Mouse (Mus musculus) liver, embryonic 12.5 days (tissue): ENCODE data around the gene Bcs1l. TPM values are rescaled to one million over a fixed set of nuclear protein-coding genes. Genes with fewer than 3 reads are reported as not detected.

Source experiments
- ATAC-seq: fragments of 200-750 bp; cut with Nextera tagmentation; 2 replicates; pipeline ENCODE4 v1.8.0; 2017; ENCODE audit warnings: moderate number of reproducible peaks, mild to moderate bottlenecking, moderate library complexity
- H3K27ac ChIP-seq: fragments of 300-500 bp; sonication (generic); 2 replicates; pipeline ENCODE4 v1.5.1; 2016; ENCODE audit warnings: mild to moderate bottlenecking
- H3K27me3 ChIP-seq: fragments of 300-500 bp; sonication (generic); replicated peaks from 2 replicates; pipeline ENCODE4 v1.6.1; 2016; ENCODE audit warnings: mild to moderate bottlenecking, moderate library complexity
- H3K36me3 ChIP-seq: fragments of 300-500 bp; sonication (generic); 2 replicates; pipeline ENCODE4 v1.6.1; 2016; ENCODE audit warnings: mild to moderate bottlenecking, moderate library complexity
- H3K4me1 ChIP-seq: fragments of 300-500 bp; sonication (generic); 2 replicates; pipeline ENCODE4 v1.6.1; 2016
- H3K4me2 ChIP-seq: fragments of 300-500 bp; sonication (generic); 2 replicates; pipeline ENCODE4 v1.6.1; 2016; ENCODE audit warnings: mild to moderate bottlenecking, moderate library complexity
- H3K4me3 ChIP-seq: fragments of 300-500 bp; sonication (generic); 2 replicates; pipeline ENCODE4 v1.5.1; 2016; ENCODE audit warnings: mild to moderate bottlenecking, moderate library complexity
- H3K9ac ChIP-seq: fragments of 300-500 bp; sonication (generic); 2 replicates; pipeline ENCODE4 v1.6.1; 2016; ENCODE audit warnings: mild to moderate bottlenecking, moderate library complexity
- H3K9me3 ChIP-seq: fragments of 300-500 bp; sonication (generic); replicated peaks from 2 replicates; pipeline ENCODE4 v1.6.1; 2016; ENCODE audit warnings: mild to moderate bottlenecking, moderate library complexity
- WGBS: fragments of 180-500 bp; shearing (Covaris S2); methylation state at CpG from one replicate; pipeline ENCODE4 v1.1.7; 2016; ENCODE audit not compliant: insufficient replicate concordance; 5-methylcytosine and 5-hydroxymethylcytosine counted together
- polyA plus RNA-seq: library from polyadenylated mRNA; unstranded; fragments of >200 nt; fragmentation: Nextera tagmentation; extraction: Ambion mirVana; gene quantifications from 2 replicates; pipeline ENCODE4 v1.2.1, GENCODE M21; 2016

The Bcs1l gene
- 16.2 and 16.3 TPM in 2 replicates for polyA plus RNA-seq

GRCm38 (mm10) chr1:74587773-74588445 is at the start of gene Bcs1l, which contains the start of gene Zfp142:
Gene Bcs1l, plus strand, starts transcription at chr1:74588289.
Gene Zfp142, minus strand, starts transcription at chr1:74588246.
- Histone ChIP-seq H3K9me3 (no peaks in the 10 kb centered on the region), H3K4me3 (peak within 1 kb of the TSS; percentile 79), H3K36me3 (peaks cover 50% of the 10 kb centered on the region), H3K4me1 (peaks cover 41% of the 10 kb centered on the region), H3K4me2 (peak within 1 kb of the TSS; percentile 98), H3K27ac (peak within 1 kb of the TSS; percentile 87), H3K27me3 (no peaks in the 10 kb centered on the region), H3K9ac (peak within 1 kb of the TSS; percentile 80)
- ATAC-seq = peak; percentile 95
- under 1% methylated on average over 48 of the region's 48 CpGs for WGBS

DNA sequence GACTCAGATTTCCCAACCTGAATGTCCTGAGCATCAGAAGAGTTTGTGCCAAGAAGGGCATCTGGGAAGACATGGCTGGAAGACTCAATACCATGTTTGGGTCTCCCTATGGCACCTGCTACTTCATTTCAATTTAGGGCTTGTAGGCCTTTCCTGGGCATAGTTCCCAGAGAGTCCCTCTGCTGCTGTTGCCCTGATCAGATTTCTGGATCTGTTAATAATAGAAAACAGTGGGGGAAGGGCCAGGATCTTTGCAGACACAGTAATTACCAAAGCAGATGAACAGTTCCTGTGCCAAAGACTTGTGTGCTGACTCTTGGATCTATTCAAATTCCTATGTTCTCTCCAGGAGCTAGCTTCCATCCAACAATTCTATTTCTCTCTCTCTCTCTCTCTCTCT is 49.4 kb upstream of the Bcs1l start:
- Histone ChIP-seq H3K4me3 (no peak overlapping the region), H3K4me1 (no peaks in the 10 kb centered on the region), H3K27ac (no peak overlapping the region), H3K9ac (no peak overlapping the region), H3K36me3 (no peaks in the 10 kb centered on the region), H3K4me2 (no peak overlapping the region), H3K9me3 (no peaks in the 10 kb centered on the region), H3K27me3 (peaks cover 22% of the 10 kb centered on the region)
- no peak for ATAC-seq

DNA sequence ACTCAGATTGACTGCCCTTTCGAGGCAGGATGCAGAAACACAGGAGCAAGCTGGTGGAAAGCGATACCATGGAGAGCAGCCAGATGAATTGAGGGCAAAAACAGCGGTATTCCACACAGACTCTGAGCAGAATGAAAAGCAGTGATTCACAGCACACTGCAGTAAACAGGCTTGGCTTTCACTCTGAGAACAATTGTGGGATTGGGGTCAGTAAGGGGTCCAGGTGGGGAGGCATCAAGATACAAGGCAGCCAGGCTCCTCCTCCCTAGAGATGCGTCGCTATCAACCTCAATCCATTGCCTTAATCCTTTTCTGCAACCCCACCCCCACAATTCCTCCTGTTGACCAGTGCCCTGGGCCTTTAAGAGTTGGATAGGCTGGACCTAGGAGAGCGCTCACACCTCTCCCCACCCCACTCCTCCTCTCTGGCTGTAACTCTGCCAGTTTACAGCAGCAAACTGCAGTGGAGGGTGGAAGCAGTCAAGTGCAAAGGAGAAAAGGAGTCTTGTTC is 45.6 kb upstream of the Bcs1l start, which contains the start of gene Plcd4:
Gene Plcd4, plus strand, starts transcription at position 438 of the 511 bp plus-strand sequence.
- Histone ChIP-seq H3K27me3 (peaks cover 34% of the 10 kb centered on the region), H3K9me3 (no peaks in the 10 kb centered on the region), H3K27ac (no peak within 1 kb of the TSS), H3K4me1 (no peaks in the 10 kb centered on the region), H3K36me3 (no peaks in the 10 kb centered on the region), H3K4me2 (no peak within 1 kb of the TSS), H3K4me3 (no peak within 1 kb of the TSS), H3K9ac (no peak within 1 kb of the TSS)
- no peak for ATAC-seq
- WGBS = 14% methylated on average over 6 of the region's 6 CpGs

DNA sequence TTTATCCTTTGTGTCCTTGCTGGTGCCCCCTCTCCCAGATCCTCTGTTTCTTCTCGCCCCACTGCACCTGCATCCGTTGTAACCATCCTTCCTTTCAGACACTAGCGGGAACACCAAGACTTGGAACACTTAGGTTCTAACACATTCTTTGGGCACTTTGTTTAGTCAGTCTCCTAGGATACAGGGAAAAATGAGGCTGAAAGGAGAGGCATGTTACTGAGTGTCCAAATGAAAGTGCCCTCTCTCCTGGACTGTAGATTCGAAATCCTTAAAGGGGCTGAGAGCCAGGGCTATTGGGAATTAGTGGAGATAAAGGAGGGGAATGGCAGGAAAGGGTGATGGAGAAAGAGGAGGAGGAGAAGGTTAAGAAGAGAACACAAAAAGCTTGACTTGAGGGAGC is 43.9 kb upstream of the Bcs1l start, which contains the start of gene Usp37:
Gene Usp37, minus strand, starts transcription at position 101 of the 400 bp plus-strand sequence.
- no peak within 1 kb of the TSS for H3K27ac ChIP-seq
- no peaks in the 10 kb centered on the region for H3K36me3 ChIP-seq
- no peaks in the 10 kb centered on the region for H3K4me1 ChIP-seq
- peaks cover 37% of the 10 kb centered on the region for H3K27me3 ChIP-seq
- H3K4me3 ChIP-seq = no peak within 1 kb of the TSS
- WGBS = 71% methylated on average over 4 of the region's 4 CpGs
- no peak within 1 kb of the TSS for H3K9ac ChIP-seq
- ATAC-seq = no peak
- no peak within 1 kb of the TSS for H3K4me2 ChIP-seq
- H3K9me3 ChIP-seq = no peaks in the 10 kb centered on the region

DNA sequence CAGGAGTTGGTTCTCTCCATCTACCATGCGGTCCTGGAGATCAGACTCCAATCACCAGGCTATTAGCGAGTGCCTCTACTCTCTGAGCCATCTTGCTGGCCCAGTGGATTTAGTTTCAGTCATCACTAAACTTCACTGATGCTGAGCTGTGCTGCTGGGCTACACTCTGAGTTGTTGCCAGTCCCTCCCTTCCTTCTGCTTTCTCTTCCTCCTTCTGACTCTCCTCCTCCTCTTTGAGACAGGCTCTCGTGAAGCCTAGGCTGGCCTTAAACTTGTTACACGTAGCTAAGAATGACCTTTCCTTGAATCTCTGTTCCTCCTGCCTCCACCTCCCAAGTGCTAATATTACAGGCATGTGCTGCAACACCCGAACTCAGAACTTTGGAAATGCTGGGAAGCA is 29.0 kb upstream of the Bcs1l start:
- no peaks in the 10 kb centered on the region for H3K27me3 ChIP-seq
- 67% methylated on average over 5 of the region's 5 CpGs for WGBS

DNA sequence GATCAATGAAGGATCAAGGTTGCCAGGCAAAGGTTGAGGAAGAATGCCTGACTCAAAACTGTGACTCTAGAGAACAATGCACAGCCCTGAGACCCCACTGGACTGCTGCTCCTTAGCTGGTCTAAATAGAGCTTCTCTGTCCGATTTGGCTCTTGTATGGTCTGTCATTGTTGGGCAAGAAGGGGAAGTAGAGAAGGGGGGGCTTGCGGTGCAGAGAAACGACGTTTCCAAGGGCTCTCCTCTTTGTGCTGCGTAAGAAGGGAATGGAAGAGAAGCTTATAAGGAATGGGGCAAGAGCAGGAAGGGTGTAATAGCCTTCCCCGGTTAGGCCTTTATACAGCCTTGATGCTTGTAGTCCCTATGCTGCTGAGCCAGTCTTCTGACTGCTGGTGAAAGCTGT is 22.3 kb upstream of the Bcs1l start:
- ATAC-seq = no peak
- H3K9me3 ChIP-seq = no peaks in the 10 kb centered on the region

More for the DNA sequence above, 29.0 kb upstream of the Bcs1l start:
- Histone ChIP-seq H3K36me3 (peaks cover 3% of the 10 kb centered on the region; the same call in 1 of the 2 replicates), H3K27ac (no peak overlapping the region), H3K4me3 (no peak overlapping the region), H3K4me1 (no peaks in the 10 kb centered on the region), H3K4me2 (no peak overlapping the region), H3K9me3 (no peaks in the 10 kb centered on the region), H3K9ac (no peak overlapping the region)
- no peak for ATAC-seq

DNA sequence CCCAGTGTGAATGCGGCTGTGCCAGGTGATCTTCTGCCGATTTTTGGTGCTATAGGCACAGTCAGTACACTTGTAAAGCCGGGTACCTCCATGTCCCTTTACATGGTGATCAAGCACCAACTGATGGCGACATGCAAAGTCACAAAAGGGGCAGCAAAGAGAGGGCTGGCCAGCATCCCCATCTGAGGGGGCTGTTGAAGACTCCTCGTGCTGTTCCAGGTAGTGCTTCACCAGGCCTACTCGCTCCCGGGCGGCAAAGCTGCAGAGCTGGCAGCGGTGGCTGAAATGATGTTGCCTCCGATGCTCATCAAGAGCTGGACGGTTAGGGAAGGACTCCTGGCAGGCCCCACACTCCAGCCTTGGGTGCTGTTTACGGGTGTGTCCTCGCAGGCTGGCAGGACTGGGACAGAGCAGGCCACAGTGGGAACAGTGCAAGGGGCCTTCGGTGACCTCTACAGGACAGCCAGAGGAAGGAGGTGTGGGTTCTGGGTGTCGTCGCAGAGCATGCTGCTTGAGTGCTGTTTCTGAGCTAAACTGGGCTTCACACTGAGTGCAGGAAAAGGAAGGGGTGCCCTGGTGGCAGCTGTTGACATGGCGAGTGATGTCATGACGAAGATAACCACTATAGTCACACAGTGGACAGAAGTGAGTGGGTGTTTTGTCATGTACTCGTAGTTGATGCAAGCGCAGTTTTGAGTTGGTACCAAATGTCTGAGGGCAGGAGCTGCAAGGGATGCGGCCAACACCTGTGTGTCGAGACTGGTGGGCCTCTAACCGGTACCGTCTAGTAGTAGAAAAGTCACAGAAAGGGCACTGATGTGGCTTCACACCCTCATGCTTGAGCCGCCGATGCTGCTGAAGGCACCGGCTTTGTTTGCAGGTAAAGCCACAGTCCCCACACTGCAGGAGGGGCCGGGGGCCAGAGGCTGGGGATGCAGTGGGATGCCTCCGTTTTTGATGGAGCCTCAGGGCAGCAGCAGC is 18.1 kb upstream of the Bcs1l start:
- no peaks in the 10 kb centered on the region for H3K27me3 ChIP-seq
- H3K9me3 ChIP-seq = no peaks in the 10 kb centered on the region
- H3K4me3 ChIP-seq = no peak overlapping the region
- WGBS = 88% methylated on average over 29 of the region's 29 CpGs
- peaks cover 96% of the 10 kb centered on the region for H3K36me3 ChIP-seq
- no peak overlapping the region for H3K4me2 ChIP-seq
- no peaks in the 10 kb centered on the region for H3K4me1 ChIP-seq
- H3K9ac ChIP-seq = no peak overlapping the region
- H3K27ac ChIP-seq = no peak overlapping the region
- ATAC-seq = no peak

More for the DNA sequence above, 22.3 kb upstream of the Bcs1l start:
- Histone ChIP-seq H3K4me3 (no peak overlapping the region), H3K4me1 (no peaks in the 10 kb centered on the region), H3K4me2 (no peak overlapping the region), H3K27ac (no peak overlapping the region), H3K9ac (no peak overlapping the region), H3K36me3 (peaks cover 66% of the 10 kb centered on the region), H3K27me3 (no peaks in the 10 kb centered on the region)
- 76% methylated on average over 6 of the region's 6 CpGs for WGBS

- no peak overlapping the region; the same call in 1 of the 2 replicates for H3K9ac ChIP-seq
- no peak for ATAC-seq
- no peak overlapping the region for H3K27ac ChIP-seq
- no peak overlapping the region for H3K4me3 ChIP-seq
- no peak overlapping the region for H3K4me2 ChIP-seq
- WGBS = 79% methylated on average over 3 of the region's 3 CpGs
- no peaks in the 10 kb centered on the region for H3K9me3 ChIP-seq
- H3K27me3 ChIP-seq = no peaks in the 10 kb centered on the region
- H3K36me3 ChIP-seq = peaks cover 60% of the 10 kb centered on the region
- peaks cover 30% of the 10 kb centered on the region for H3K4me1 ChIP-seq
Observed at GRCm38 (mm10) chr1:74582621-74583020, 5.5 kb upstream of the Bcs1l start.

- no peak for ATAC-seq
- H3K36me3 ChIP-seq = peaks cover 42% of the 10 kb centered on the region
- H3K9ac ChIP-seq = no peak overlapping the region
- no peak overlapping the region for H3K4me2 ChIP-seq
- peaks cover 41% of the 10 kb centered on the region for H3K4me1 ChIP-seq
- no peak overlapping the region for H3K27ac ChIP-seq
- no peaks in the 10 kb centered on the region for H3K27me3 ChIP-seq
- no peak overlapping the region for H3K4me3 ChIP-seq
- WGBS = 65% methylated on average over 3 of the region's 3 CpGs
- H3K9me3 ChIP-seq = no peaks in the 10 kb centered on the region
Observed at GRCm38 (mm10) chr1:74584616-74585398, 3.3 kb upstream of the Bcs1l start.

GRCm38 (mm10) chr1:74587233-74587772 is 786 bp upstream of the Bcs1l start:
- H3K27me3 ChIP-seq = no peaks in the 10 kb centered on the region
- peaks cover 51% of the 10 kb centered on the region for H3K36me3 ChIP-seq
- 1% methylated on average over 24 of the region's 24 CpGs for WGBS
- H3K27ac ChIP-seq = peak overlapping the region; percentile 87
- H3K4me3 ChIP-seq = peak overlapping the region; percentile 79
- H3K9ac ChIP-seq = peak overlapping the region; percentile 80
- no peak for ATAC-seq
- H3K4me2 ChIP-seq = peak overlapping the region; percentile 98
- no peaks in the 10 kb centered on the region for H3K9me3 ChIP-seq
- peaks cover 41% of the 10 kb centered on the region for H3K4me1 ChIP-seq

DNA sequence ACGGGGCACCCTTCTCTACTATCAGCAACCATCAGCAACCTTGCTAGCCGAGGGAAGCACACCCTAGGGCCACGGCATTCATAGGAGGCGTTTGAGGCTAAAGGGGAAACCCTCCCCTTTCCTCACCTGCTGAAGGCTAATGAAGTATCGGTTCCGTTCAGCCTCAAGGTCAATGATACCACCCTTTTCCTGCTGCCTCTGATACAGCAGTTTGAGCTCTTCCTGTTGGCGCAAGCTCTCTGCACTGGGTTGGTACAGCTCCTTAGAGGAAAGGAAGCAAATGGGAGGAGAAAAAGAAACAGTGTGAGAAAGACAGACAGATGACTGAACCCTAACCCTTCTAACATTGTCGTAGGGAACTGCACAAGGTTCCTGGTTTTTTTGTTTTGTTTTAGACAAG is 6.3 kb downstream of the Bcs1l start:
- no peak overlapping the region for H3K4me3 ChIP-seq
- peaks cover 2% of the 10 kb centered on the region; the same call in 1 of the 2 replicates for H3K4me1 ChIP-seq
- no peak overlapping the region for H3K27ac ChIP-seq
- H3K4me2 ChIP-seq = no peak overlapping the region
- no peak overlapping the region for H3K9ac ChIP-seq
- no peaks in the 10 kb centered on the region for H3K27me3 ChIP-seq
- 57% methylated on average over 8 of the region's 8 CpGs for WGBS
- H3K36me3 ChIP-seq = peaks cover 93% of the 10 kb centered on the region
- no peaks in the 10 kb centered on the region for H3K9me3 ChIP-seq
- ATAC-seq = no peak
